ENCODE assay signal across 9 mouse cellular contexts in the genomic region with DNA sequence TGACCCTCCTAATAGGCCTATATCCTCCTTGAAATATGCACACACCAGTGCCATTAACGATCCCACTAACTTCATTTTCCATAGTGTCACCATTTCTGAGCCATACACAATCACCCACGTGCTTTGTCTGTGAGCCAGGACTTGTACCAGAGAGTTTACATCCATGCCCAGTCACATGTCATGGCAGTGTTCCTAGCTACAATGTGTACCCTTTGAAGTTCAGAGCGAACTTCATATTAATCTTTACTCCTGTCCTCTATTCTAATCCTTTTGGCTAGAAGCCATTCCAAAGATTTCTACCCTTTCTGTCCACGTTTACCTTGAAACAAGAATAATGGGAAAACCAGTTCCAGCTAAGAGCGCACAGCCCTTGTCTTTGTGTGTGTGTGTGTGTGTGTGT.
"Had no signal": no experiment of that assay in that cellular context is flagged by ENCODE, and none has a peak within 500 bp of the region (broad histone marks: within the 10 kb centered on the region; RNA-seq: fewer than 3 reads in every experiment).

No protein-coding gene starts in this region.

- H3K4me3 ChIP-seq: kidney, embryonic 15.5 days; limb, embryonic 10.5 days; midbrain, embryonic 13.5 days had no signal

- H3K36me3 ChIP-seq: kidney, embryonic 15.5 days; limb, embryonic 10.5 days; midbrain, embryonic 13.5 days had no signal

- ATAC-seq: midbrain, embryonic 13.5 days had no signal

- DNase-seq: kidney, postnatal 14 days; lung, adult 18-20 months; right cerebral cortex, postnatal 14 days; thymus, adult 18-20 months; thymus, postnatal 14 days had no signal

- H3K9ac ChIP-seq: kidney, embryonic 15.5 days; liver, embryonic 14.5 days; midbrain, embryonic 13.5 days had no signal

- H3K9me3 ChIP-seq: kidney, embryonic 15.5 days; limb, embryonic 10.5 days; midbrain, embryonic 13.5 days had no signal

- H3K27me3 ChIP-seq: kidney, embryonic 15.5 days; midbrain, embryonic 13.5 days had no signal

- H3K4me1 ChIP-seq: kidney, embryonic 15.5 days; limb, embryonic 10.5 days; midbrain, embryonic 13.5 days had no signal

- H3K27ac ChIP-seq: kidney, embryonic 15.5 days; limb, embryonic 10.5 days; liver, embryonic 14.5 days; midbrain, embryonic 13.5 days had no signal

- H3K4me2 ChIP-seq: kidney, embryonic 15.5 days; midbrain, embryonic 13.5 days had no signal
